ENCODE assay signal across 8 mouse cellular contexts in the genomic region with DNA sequence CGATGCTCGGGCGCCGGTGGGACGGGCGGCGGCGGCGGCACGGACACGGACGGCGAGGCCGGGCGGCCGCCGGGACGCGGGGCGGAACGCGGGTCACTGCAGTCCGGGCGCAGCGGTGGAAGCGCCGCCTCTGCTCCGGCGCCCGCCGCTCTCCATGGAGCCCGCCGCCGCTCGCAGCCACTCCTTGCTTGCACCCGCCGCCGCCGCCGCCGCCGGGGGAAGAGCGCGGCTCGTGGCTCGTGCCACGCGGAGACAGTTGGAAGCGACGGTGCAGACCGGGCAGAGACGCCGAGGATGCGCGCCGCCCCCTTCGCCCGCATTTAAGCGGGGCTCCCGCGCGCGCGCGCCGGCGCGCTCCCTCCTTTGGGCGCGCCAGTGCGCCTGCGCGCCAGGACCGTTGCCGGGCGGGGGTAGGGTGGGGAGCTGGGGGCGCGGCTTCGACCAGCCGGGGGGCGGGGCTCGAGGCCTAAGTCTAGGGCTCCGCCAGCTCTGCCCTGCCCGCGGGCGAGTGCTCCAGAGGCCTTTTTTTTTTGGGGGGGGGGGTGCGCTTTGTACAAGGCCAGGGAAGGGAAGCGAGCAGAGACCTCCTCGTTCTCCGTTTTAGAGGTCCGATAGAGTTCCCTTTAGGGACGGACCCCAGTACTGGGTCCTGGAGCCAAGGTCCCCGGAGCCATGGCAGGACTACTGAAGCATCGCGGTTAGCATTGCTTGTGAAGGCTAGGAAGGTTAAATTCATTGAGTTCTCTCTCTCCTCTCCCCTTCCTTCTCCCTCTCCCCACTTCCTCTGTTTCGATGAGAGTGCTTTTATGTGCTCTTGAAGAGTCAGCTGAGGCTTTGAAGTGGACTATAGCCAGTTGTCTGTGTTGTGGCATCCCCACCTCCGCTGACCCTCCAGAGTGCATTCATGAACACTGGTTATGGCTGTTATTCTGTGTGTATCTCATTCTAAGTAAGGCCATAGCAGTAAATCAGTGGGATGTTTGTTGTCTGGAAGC. TPM values are rescaled to one million over a fixed set of nuclear protein-coding genes. Genes with fewer than 3 reads are reported as not detected.
DNase-seq lines count a peak whose midpoint lies in the region; ATAC-seq and TF ChIP-seq lines count a peak whose summit lies in the region.

A gene (minus strand): TSS at position 296 of the 995 bp plus-strand sequence.

- intact Hi-C loops in heart, postnatal 14 days (cut with DNase I) = loop anchor here (2.0 kb wide), 2 partner anchors 47 to 113 kb away; no protein-coding TSS in a partner anchor

- no peaks in the 10 kb centered on the region for H3K36me3 ChIP-seq in forebrain, embryonic 14.5 days (ENCODE audit: control insufficient read depth, insufficient read depth, low read length)
- H3K36me3 ChIP-seq in lung, embryonic 14.5 days (ENCODE audit: insufficient read depth) = 0 out of 2 replicates have a peak, but pooled peaks cover 3% of the 10 kb centered on the region

- peak within 1 kb of the TSS; percentile 93 for H3K4me3 ChIP-seq in forebrain, embryonic 14.5 days (ENCODE audit: low read depth, low read length)
- H3K4me3 ChIP-seq in lung, embryonic 14.5 days (ENCODE audit: low read depth, low read length) = peak within 1 kb of the TSS; percentile 94

- peaks cover 11% of the 10 kb centered on the region for H3K4me1 ChIP-seq in forebrain, embryonic 14.5 days (ENCODE audit: control insufficient read depth, insufficient read depth, low read length)
- H3K4me1 ChIP-seq in lung, embryonic 14.5 days (ENCODE audit: insufficient read depth) = peaks cover 7% of the 10 kb centered on the region; the same call in 1 of the 2 replicates

- H3K4me2 ChIP-seq in forebrain, embryonic 14.5 days (ENCODE audit: low read length) = peak within 1 kb of the TSS; percentile 64
- H3K4me2 ChIP-seq in lung, embryonic 14.5 days = peak within 1 kb of the TSS; percentile 81

- DNase-seq in ES-CJ7 (ENCODE audit: low read depth, low spot score) = peak; percentile 86
- peak; percentile 96 for DNase-seq in forebrain, embryonic 14.5 days (ENCODE audit: low spot score)
- peak; percentile 92 to 95 for DNase-seq in heart, postnatal 14 days
- peak; percentile 75 to 82 for DNase-seq in layer of hippocampus, adult 18-20 months (ENCODE audit: low spot score in 2 of 2)
- DNase-seq in lung, embryonic 14.5 days = peak; percentile 97
- DNase-seq in ovary, adult 18-20 months (ENCODE audit: low spot score) = peak; percentile 76
- peak; percentile 95 for DNase-seq in thymus, postnatal 0 days (ENCODE audit: low spot score)

- no peaks in the 10 kb centered on the region for H3K9me3 ChIP-seq in forebrain, embryonic 14.5 days (replicated peaks; ENCODE audit: control insufficient read depth, low read length)
- no peaks in the 10 kb centered on the region for H3K9me3 ChIP-seq in lung, embryonic 14.5 days (ENCODE audit: low read depth, low read length)

- H3K27ac ChIP-seq in forebrain, embryonic 14.5 days (ENCODE audit: low read depth, low read length) = peak within 1 kb of the TSS; percentile 92
- H3K27ac ChIP-seq in lung, embryonic 14.5 days (ENCODE audit: low read depth) = peak within 1 kb of the TSS; percentile 92

- no peaks in the 10 kb centered on the region for H3K27me3 ChIP-seq in forebrain, embryonic 14.5 days (replicated peaks; ENCODE audit: control insufficient read depth, insufficient read depth, low read length)
- no peaks in the 10 kb centered on the region for H3K27me3 ChIP-seq in lung, embryonic 14.5 days (ENCODE audit: insufficient read depth, low read length)

- TF ChIP-seq CTCF in lung, embryonic 14.5 days (IDR thresholded peaks at IDR 0.05; ENCODE audit: low read depth) = no peak

- peak; percentile 84 for ATAC-seq in cerebellum, adult (ENCODE audit: insufficient number of reproducible peaks, low FRiP score, low TSS enrichment)
- ATAC-seq in forebrain, embryonic 14.5 days = peak; percentile 95
- peak; percentile 92 for ATAC-seq in lung, embryonic 14.5 days (ENCODE audit: insufficient read depth)

- peak within 1 kb of the TSS; percentile 95 for H3K9ac ChIP-seq in forebrain, embryonic 14.5 days (ENCODE audit: low read length)
- H3K9ac ChIP-seq in lung, embryonic 14.5 days = peak within 1 kb of the TSS; percentile 97

- 2% methylated on average over 73 of the region's 97 CpGs for WGBS in forebrain, embryonic 14.5 days
- WGBS in lung, embryonic 14.5 days = 1% methylated on average over 77 of the region's 97 CpGs

RNA-seq across cellular contexts. Expression of the gene that starts here (rescaled TPM):
- 79.8 and 85.0 TPM in 2 replicates for polyA plus RNA-seq in forebrain, embryonic 14.5 days (2014; fragmentation: Nextera tagmentation; extraction: Ambion mirVana)
- total RNA-seq in heart, postnatal 14 days (2021) = 100 to 1,000 TPM; 270 to 280 TPM
- total RNA-seq in layer of hippocampus, adult 18-20 months (2021) = 10 to 100 TPM; 64.1 to 66.4 TPM
- polyA plus RNA-seq in lung, embryonic 14.5 days (2014; fragmentation: Nextera tagmentation; extraction: Ambion mirVana) = 91.2 and 93.4 TPM in 2 replicates
- 39.3 and 40.7 TPM in 2 replicates for polyA plus RNA-seq in thymus, postnatal 0 days (2015; fragmentation: Nextera tagmentation; extraction: Ambion mirVana)

Comparison
In these comparisons a context has a peak if more than half of its experiments do, and no peak if none do; other contexts are left out.
1. Peak in every context shown above with its lines: DNase-seq, ATAC-seq, H3K4me3 ChIP-seq and H3K27ac ChIP-seq.
2. RNA of the gene that starts here (total RNA-seq): 270 to 280 TPM in heart, postnatal 14 days; 64.1 to 66.4 TPM in layer of hippocampus, adult 18-20 months; every median in the first group is over 4 times any median in the second.